Mouse (Mus musculus): Measurements from ENCODE around the gene Creb3l2.

GRCm38 (mm10) chr6:37411696-37412095 is 30.2 kb downstream of the Creb3l2 start:
- TF ChIP-seq CTCF (IDR thresholded peaks at IDR 0.05; ENCODE audit: extremely low read depth, insufficient read depth, low read length) (no peak), POLR2A (IDR thresholded peaks at IDR 0.05; ENCODE audit: extremely low read depth, insufficient read depth, low read length) (no peak)
